Mouse (Mus musculus) midbrain, embryonic 10.5 days (tissue): ENCODE results near the gene Selenom. TPM values are rescaled to one million over a fixed set of nuclear protein-coding genes. Genes with fewer than 3 reads are reported as not detected.

Source experiments
- DNase-seq: peaks from one replicate; pipeline ENCODE4 v3.0.0-alpha.2; 2017; ENCODE audit warnings: low spot score
- H3K27ac ChIP-seq: fragments of 300-500 bp; sonication (generic); replicated peaks from 2 replicates; pipeline ENCODE4 v1.5.1; 2016; ENCODE audit warnings: mild to moderate bottlenecking
- H3K27me3 ChIP-seq: fragments of 300-500 bp; sonication (generic); 2 replicates; pipeline ENCODE4 v1.6.1; 2016; ENCODE audit warnings: low read depth, mild to moderate bottlenecking; ENCODE audit not compliant: poor library complexity, severe bottlenecking
- H3K36me3 ChIP-seq: fragments of 300-500 bp; sonication (generic); 2 replicates; pipeline ENCODE4 v1.6.1; 2016; ENCODE audit warnings: mild to moderate bottlenecking, moderate library complexity
- H3K4me1 ChIP-seq: fragments of 300-500 bp; sonication (generic); 2 replicates; pipeline ENCODE4 v1.6.1; 2016
- H3K4me3 ChIP-seq: fragments of 300-500 bp; sonication (generic); 2 replicates; pipeline ENCODE4 v1.5.1; 2016; ENCODE audit warnings: mild to moderate bottlenecking, moderate library complexity
- H3K9me3 ChIP-seq: fragments of 300-500 bp; sonication (generic); replicated peaks from 2 replicates; pipeline ENCODE4 v1.6.1; 2016; ENCODE audit warnings: mild to moderate bottlenecking
- WGBS: fragments of 180-500 bp; shearing (Covaris S2); methylation state at CpG from one replicate; pipeline ENCODE4 v1.1.7; 2016; 5-methylcytosine and 5-hydroxymethylcytosine counted together
- polyA plus RNA-seq: library from polyadenylated mRNA; unstranded; fragments of >200 nt; fragmentation: Nextera tagmentation; extraction: Ambion mirVana; gene quantifications from 2 replicates; pipeline ENCODE4 v1.2.1, GENCODE M21; 2016

The Selenom gene
- polyA plus RNA-seq, 1 experiment from 2014 or later = 43.8 TPM

GRCm38 (mm10) chr11:3526979-3527738 lies 12.7 kb downstream of the Selenom start:
- Histone ChIP-seq H3K27me3 (no peaks in the 10 kb centered on the region), H3K27ac (no peak overlapping the region), H3K4me1 (peaks cover 7% of the 10 kb centered on the region), H3K9me3 (no peaks in the 10 kb centered on the region), H3K4me3 (no peak overlapping the region), H3K36me3 (peaks cover 99% of the 10 kb centered on the region)
- 92% methylated on average over 24 of the region's 24 CpGs for WGBS
- DNase-seq = no peak

- no peak overlapping the region for H3K4me3 ChIP-seq
- no peaks in the 10 kb centered on the region for H3K27me3 ChIP-seq
- H3K36me3 ChIP-seq = peaks cover 99% of the 10 kb centered on the region
- H3K9me3 ChIP-seq = no peaks in the 10 kb centered on the region
- DNase-seq = no peak
- 78% methylated on average over 8 of the region's 8 CpGs for WGBS
- peaks cover 7% of the 10 kb centered on the region for H3K4me1 ChIP-seq
- no peak overlapping the region for H3K27ac ChIP-seq
Measured at GRCm38 (mm10) chr11:3527766-3528165, 13.3 kb downstream of the Selenom start.

- Histone ChIP-seq H3K27me3 (no peaks in the 10 kb centered on the region), H3K27ac (no peak overlapping the region), H3K36me3 (peaks cover 99% of the 10 kb centered on the region), H3K9me3 (no peaks in the 10 kb centered on the region), H3K4me3 (no peak overlapping the region), H3K4me1 (peaks cover 7% of the 10 kb centered on the region)
- WGBS = 88% methylated on average over 6 of the region's 6 CpGs
- DNase-seq = no peak
Measured at GRCm38 (mm10) chr11:3528208-3528607, 13.7 kb downstream of the Selenom start.

- Histone ChIP-seq H3K4me3 (no peak overlapping the region), H3K36me3 (peaks cover 90% of the 10 kb centered on the region), H3K4me1 (peaks cover 9% of the 10 kb centered on the region), H3K9me3 (no peaks in the 10 kb centered on the region), H3K27ac (no peak overlapping the region), H3K27me3 (no peaks in the 10 kb centered on the region)
- WGBS = 83% methylated on average over 20 of the region's 20 CpGs
- DNase-seq = no peak
Measured at GRCm38 (mm10) chr11:3529476-3530252, 15.2 kb downstream of the Selenom start.

DNA sequence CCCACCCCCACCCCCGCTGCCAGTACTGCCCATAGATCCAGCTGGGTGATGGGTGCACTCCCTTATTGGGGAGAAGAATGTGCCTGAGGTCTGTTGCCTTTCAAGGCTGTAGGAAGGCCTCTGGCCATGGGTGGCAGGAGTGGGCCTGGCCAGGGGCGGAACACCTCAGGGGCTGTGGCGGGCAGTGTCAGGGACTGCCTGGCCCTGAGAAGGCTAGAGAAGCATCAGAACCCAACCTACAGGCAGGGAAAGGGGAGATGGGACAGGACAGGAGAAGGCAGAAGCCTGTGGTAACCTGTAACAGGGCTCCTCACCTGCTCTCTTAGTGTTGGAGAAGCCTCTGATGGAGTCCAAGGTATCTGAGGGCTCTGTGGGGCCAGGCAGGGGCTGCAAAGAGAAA lies 16.2 kb downstream of the Selenom start:
- H3K36me3 ChIP-seq = peaks cover 79% of the 10 kb centered on the region
- no peaks in the 10 kb centered on the region for H3K27me3 ChIP-seq
- no peak overlapping the region for H3K4me3 ChIP-seq
- DNase-seq = no peak
- H3K9me3 ChIP-seq = no peaks in the 10 kb centered on the region
- WGBS = 95% methylated on average over 3 of the region's 3 CpGs
- H3K4me1 ChIP-seq = peaks cover 20% of the 10 kb centered on the region
- no peak overlapping the region for H3K27ac ChIP-seq

DNA sequence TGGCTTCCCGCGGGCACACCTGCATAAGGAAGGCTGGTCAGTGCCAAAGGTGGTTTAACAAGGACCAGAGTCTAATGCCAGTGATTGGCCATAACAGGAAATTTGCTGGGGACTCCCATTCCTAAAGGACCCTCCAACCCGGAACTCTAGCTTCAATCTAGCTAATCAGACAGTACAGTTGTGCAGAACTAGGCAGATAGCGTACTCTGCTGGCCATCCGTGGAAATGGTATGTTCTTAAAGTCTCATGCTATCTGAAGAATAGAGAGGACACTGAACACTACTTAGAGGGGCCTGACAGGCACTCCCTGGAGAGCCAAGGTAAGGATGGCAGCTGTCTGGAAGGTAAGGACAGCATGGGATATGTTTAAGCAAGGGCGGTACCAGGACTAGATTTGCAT lies 17.1 kb downstream of the Selenom start:
- DNase-seq = no peak
- H3K27ac ChIP-seq = no peak overlapping the region
- WGBS = 80% methylated on average over 6 of the region's 6 CpGs
- peaks cover 70% of the 10 kb centered on the region for H3K36me3 ChIP-seq
- H3K27me3 ChIP-seq = no peaks in the 10 kb centered on the region; the same call in 1 of the 2 replicates
- peaks cover 29% of the 10 kb centered on the region for H3K4me1 ChIP-seq
- no peak overlapping the region for H3K4me3 ChIP-seq
- H3K9me3 ChIP-seq = no peaks in the 10 kb centered on the region

GRCm38 (mm10) chr11:3532101-3532931 lies 17.8 kb downstream of the Selenom start:
- peaks cover 31% of the 10 kb centered on the region for H3K4me1 ChIP-seq
- DNase-seq = no peak
- no peak overlapping the region for H3K27ac ChIP-seq
- H3K4me3 ChIP-seq = no peak overlapping the region
- H3K27me3 ChIP-seq = peaks cover 5% of the 10 kb centered on the region; the same call in 1 of the 2 replicates
- H3K9me3 ChIP-seq = no peaks in the 10 kb centered on the region
- 92% methylated on average over 16 of the region's 16 CpGs for WGBS
- peaks cover 67% of the 10 kb centered on the region for H3K36me3 ChIP-seq

- H3K4me3 ChIP-seq = no peak overlapping the region
- no peaks in the 10 kb centered on the region for H3K9me3 ChIP-seq
- DNase-seq = no peak
- H3K27ac ChIP-seq = no peak overlapping the region
- peaks cover 34% of the 10 kb centered on the region for H3K4me1 ChIP-seq
- peaks cover 13% of the 10 kb centered on the region for H3K27me3 ChIP-seq
- WGBS = 92% methylated on average over 17 of the region's 17 CpGs
- H3K36me3 ChIP-seq = peaks cover 55% of the 10 kb centered on the region
Measured at GRCm38 (mm10) chr11:3533406-3533932, 19.0 kb downstream of the Selenom start.

DNA sequence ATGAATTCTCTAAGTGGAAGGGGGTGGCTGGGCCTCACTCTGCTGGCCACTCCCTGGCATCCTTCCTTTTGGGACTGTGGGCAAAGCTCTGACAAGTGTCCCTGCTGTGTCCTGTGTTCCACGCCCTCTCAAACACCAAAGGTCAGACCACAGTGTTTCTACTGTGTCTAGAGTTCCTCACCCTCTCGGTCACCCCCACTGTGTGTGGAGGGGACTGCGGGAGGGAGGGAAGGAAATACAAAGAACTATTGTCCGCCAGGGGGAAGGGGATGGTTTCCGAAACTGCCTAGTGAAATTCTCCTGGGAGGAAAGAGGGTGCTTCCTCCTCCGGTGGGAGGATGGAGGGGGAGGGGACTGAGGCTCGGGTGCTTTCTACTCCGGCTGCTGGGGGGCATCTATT lies 20.5 kb downstream of the Selenom start:
- peaks cover 43% of the 10 kb centered on the region for H3K4me1 ChIP-seq
- peak overlapping the region; percentile 73 for H3K4me3 ChIP-seq
- peaks cover 40% of the 10 kb centered on the region for H3K36me3 ChIP-seq
- WGBS = 9% methylated on average over 8 of the region's 8 CpGs
- DNase-seq = no peak
- H3K27ac ChIP-seq = peak overlapping the region; percentile 88
- no peaks in the 10 kb centered on the region for H3K9me3 ChIP-seq
- peaks cover 13% of the 10 kb centered on the region for H3K27me3 ChIP-seq

GRCm38 (mm10) chr11:3535406-3535986 lies 21.0 kb downstream of the Selenom start:
- H3K27me3 ChIP-seq = peaks cover 13% of the 10 kb centered on the region
- WGBS = under 1% methylated on average over 36 of the region's 36 CpGs
- H3K4me1 ChIP-seq = peaks cover 43% of the 10 kb centered on the region
- H3K9me3 ChIP-seq = no peaks in the 10 kb centered on the region
- H3K4me3 ChIP-seq = peak overlapping the region; percentile 73
- peaks cover 35% of the 10 kb centered on the region for H3K36me3 ChIP-seq
- peak; percentile 94 for DNase-seq
- peak overlapping the region; percentile 88 for H3K27ac ChIP-seq

DNA sequence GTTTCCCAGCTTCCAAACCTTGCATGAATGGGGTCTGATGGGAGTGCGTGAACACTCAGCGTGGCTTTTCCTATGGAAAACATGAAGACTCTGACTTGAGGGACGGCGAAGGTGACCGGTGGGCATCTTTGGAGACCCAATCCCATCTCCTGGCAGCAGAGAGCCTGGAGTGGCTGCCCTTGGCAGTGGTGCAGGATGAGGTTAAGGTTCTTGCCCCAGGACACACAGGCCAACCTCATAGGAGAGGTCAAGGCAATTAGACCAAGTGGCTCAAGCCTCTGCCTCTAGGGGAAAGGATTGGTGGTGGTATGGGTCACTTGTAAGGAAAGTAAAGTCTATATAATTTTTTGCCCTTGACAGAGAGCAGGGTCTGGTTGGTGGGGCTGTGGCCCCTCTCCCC lies 21.6 kb downstream of the Selenom start:
- Histone ChIP-seq H3K36me3 (peaks cover 29% of the 10 kb centered on the region), H3K27ac (peak overlapping the region; percentile 88), H3K4me3 (peak overlapping the region; percentile 73), H3K4me1 (peaks cover 43% of the 10 kb centered on the region), H3K9me3 (no peaks in the 10 kb centered on the region), H3K27me3 (peaks cover 13% of the 10 kb centered on the region)
- DNase-seq = no peak
- WGBS = 56% methylated on average over 5 of the region's 5 CpGs

GRCm38 (mm10) chr11:3536745-3537333 lies 22.4 kb downstream of the Selenom start:
- Histone ChIP-seq H3K36me3 (peaks cover 22% of the 10 kb centered on the region), H3K4me1 (peaks cover 43% of the 10 kb centered on the region), H3K27me3 (peaks cover 13% of the 10 kb centered on the region), H3K9me3 (no peaks in the 10 kb centered on the region), H3K4me3 (no peak overlapping the region), H3K27ac (no peak overlapping the region)
- 96% methylated on average over 5 of the region's 5 CpGs for WGBS
- DNase-seq = no peak
